Mouse (Mus musculus): ENCODE results near the gene Zfp229. TPM values are rescaled to one million over a fixed set of nuclear protein-coding genes. Genes with fewer than 3 reads are reported as not detected.
"Not testable (repeated sequence)": the region's sequence is repeated elsewhere in the genome, so short reads cannot be mapped to it uniquely, and the experiment has no call there.

Zfp229 gene
- polyA plus RNA-seq, 1 experiment from 2014 or later: 6.5 TPM

GRCm38 (mm10) chr17:21752791-21753190 lies 22.2 kb downstream of the Zfp229 start:
- Histone ChIP-seq H3K4me2 (replicated peaks) (no peak overlapping the region), H3K36me3 (0 out of 2 replicates have a peak, but pooled peaks cover 2% of the 10 kb centered on the region), H3K4me3 (replicated peaks) (no peak overlapping the region), H3K9ac (no peak overlapping the region), H3K4me1 (peaks cover 4% of the 10 kb centered on the region; the same call in 1 of the 2 replicates), H3K9me3 (replicated peaks) (no peaks in the 10 kb centered on the region), H3K27me3 (0 out of 2 replicates have a peak, but pooled peaks cover 10% of the 10 kb centered on the region), H3K27ac (replicated peaks) (no peak overlapping the region)
- no peak for ATAC-seq (ENCODE audit: insufficient number of reproducible peaks, low FRiP score, low TSS enrichment, low read depth)
- WGBS: 78% methylated on average over 2 of the region's 2 CpGs

- H3K36me3 ChIP-seq: no peaks in the 10 kb centered on the region
- peaks cover 4% of the 10 kb centered on the region; the same call in 1 of the 2 replicates for H3K4me1 ChIP-seq
- no peaks in the 10 kb centered on the region for H3K9me3 ChIP-seq (replicated peaks)
- peak overlapping the region; percentile 53 for H3K4me2 ChIP-seq (replicated peaks)
- H3K4me3 ChIP-seq (replicated peaks): peak overlapping the region; percentile 32
- ATAC-seq (ENCODE audit: insufficient number of reproducible peaks, low FRiP score, low TSS enrichment, low read depth): no peak
- H3K9ac ChIP-seq: no peak overlapping the region
- H3K27ac ChIP-seq (replicated peaks): no peak overlapping the region
- H3K27me3 ChIP-seq: 0 out of 2 replicates have a peak, but pooled peaks cover 10% of the 10 kb centered on the region
- 10% methylated on average over 20 of the region's 20 CpGs for WGBS
Observed at GRCm38 (mm10) chr17:21753342-21754208, 23.0 kb downstream of the Zfp229 start.

- H3K27ac ChIP-seq (replicated peaks): no peak overlapping the region
- WGBS: 85% methylated on average over 2 of the region's 2 CpGs
- no peaks in the 10 kb centered on the region for H3K27me3 ChIP-seq
- H3K4me2 ChIP-seq (replicated peaks): no peak overlapping the region
- H3K9me3 ChIP-seq (replicated peaks): no peaks in the 10 kb centered on the region
- H3K4me3 ChIP-seq (replicated peaks): no peak overlapping the region
- no peaks in the 10 kb centered on the region for H3K4me1 ChIP-seq
- no peak for ATAC-seq (ENCODE audit: insufficient number of reproducible peaks, low FRiP score, low TSS enrichment, low read depth)
- H3K36me3 ChIP-seq: no peaks in the 10 kb centered on the region
- H3K9ac ChIP-seq: no peak overlapping the region
Observed at GRCm38 (mm10) chr17:21770336-21770735, 39.7 kb downstream of the Zfp229 start.

GRCm38 (mm10) chr17:21792256-21792655 lies 61.7 kb downstream of the Zfp229 start:
- Histone ChIP-seq H3K9ac (no peak overlapping the region), H3K4me1 (no peaks in the 10 kb centered on the region), H3K4me3 (replicated peaks) (no peak overlapping the region), H3K4me2 (replicated peaks) (no peak overlapping the region), H3K36me3 (no peaks in the 10 kb centered on the region), H3K27ac (replicated peaks) (no peak overlapping the region), H3K27me3 (no peaks in the 10 kb centered on the region), H3K9me3 (replicated peaks) (no peaks in the 10 kb centered on the region)
- ATAC-seq (ENCODE audit: insufficient number of reproducible peaks, low FRiP score, low TSS enrichment, low read depth): no peak
- WGBS: 79% methylated on average over 4 of the region's 4 CpGs

- H3K27me3 ChIP-seq; H3K36me3 ChIP-seq; H3K4me2 ChIP-seq (replicated peaks); H3K27ac ChIP-seq (replicated peaks); H3K9ac ChIP-seq; H3K9me3 ChIP-seq (replicated peaks); H3K4me1 ChIP-seq; H3K4me3 ChIP-seq (replicated peaks); ATAC-seq (ENCODE audit: insufficient number of reproducible peaks, low FRiP score, low TSS enrichment, low read depth): not testable (repeated sequence)
- 46% methylated on average over 19 of the region's 19 CpGs for WGBS
Observed at GRCm38 (mm10) chr17:21801373-21801772, 70.8 kb downstream of the Zfp229 start.

Other genes starting within 250 kb of the Zfp229 start
- 10.1 and 10.8 TPM in 2 replicates for gene Zfp53, start 241.8 kb upstream of the Zfp229 start, polyA plus RNA-seq (2015; fragmentation: Nextera tagmentation; extraction: Ambion mirVana)
- 5.0 and 5.4 TPM in 2 replicates for gene Zfp52, start 195.3 kb upstream of the Zfp229 start, polyA plus RNA-seq (2015; fragmentation: Nextera tagmentation; extraction: Ambion mirVana)
- 16.7 and 18.8 TPM in 2 replicates for gene Zfp948, start 163.8 kb upstream of the Zfp229 start, polyA plus RNA-seq (2015; fragmentation: Nextera tagmentation; extraction: Ambion mirVana)
- gene Zfp983, start 80.2 kb upstream of the Zfp229 start, polyA plus RNA-seq (2015; fragmentation: Nextera tagmentation; extraction: Ambion mirVana): 5.4 and 5.6 TPM in 2 replicates
- 4.4 and 6.3 TPM in 2 replicates for gene Gm10226, start 38.9 kb upstream of the Zfp229 start, polyA plus RNA-seq (2015; fragmentation: Nextera tagmentation; extraction: Ambion mirVana)
- 10.4 and 10.7 TPM in 2 replicates for gene Zfp760, start 23.1 kb upstream of the Zfp229 start, polyA plus RNA-seq (2015; fragmentation: Nextera tagmentation; extraction: Ambion mirVana)
- gene Zfp820, start 115.0 kb downstream of the Zfp229 start, polyA plus RNA-seq (2015; fragmentation: Nextera tagmentation; extraction: Ambion mirVana): 5.3 and 7.0 TPM in 2 replicates
- gene Zfp995, start 179.1 kb downstream of the Zfp229 start, polyA plus RNA-seq (2015; fragmentation: Nextera tagmentation; extraction: Ambion mirVana): 6.2 and 7.5 TPM in 2 replicates
- 18.4 and 20.1 TPM in 2 replicates for gene Zfp942, start 231.7 kb downstream of the Zfp229 start, polyA plus RNA-seq (2015; fragmentation: Nextera tagmentation; extraction: Ambion mirVana)
- gene Zfp943, start 231.8 kb downstream of the Zfp229 start, polyA plus RNA-seq (2015; fragmentation: Nextera tagmentation; extraction: Ambion mirVana): 17.3 and 17.8 TPM in 2 replicates

Measured in embryonic facial prominence, embryonic 15.5 days (tissue).